Mouse (Mus musculus): ENCODE data around the gene Gm12845.
"Not testable (repeated sequence)": the region's sequence is repeated elsewhere in the genome, so short reads cannot be mapped to it uniquely, and the experiment has no call there.

Gene Gm12845

GRCm38 (mm10) chr4:117724112-117724511 is at the start of gene Gm12845:
TSS of gene Gm12845 (plus strand) at chr4:117724412.
- DNase-seq (ENCODE audit: low spot score), result no peak

- peak; percentile 23 for DNase-seq (ENCODE audit: low spot score)
Observed at GRCm38 (mm10) chr4:117676903-117677302, 47.3 kb upstream of the Gm12845 start.

- no peak for DNase-seq (ENCODE audit: low spot score)
Observed at GRCm38 (mm10) chr4:117680963-117681362, 43.2 kb upstream of the Gm12845 start.

- DNase-seq (ENCODE audit: low spot score), result peak; percentile 58
Observed at GRCm38 (mm10) chr4:117681931-117682461, 42.2 kb upstream of the Gm12845 start, which contains the start of gene Dmap1. TSS of gene Dmap1 (minus strand) at chr4:117682273.

- DNase-seq (ENCODE audit: low spot score), result no peak
Observed at GRCm38 (mm10) chr4:117682463-117682862, 41.7 kb upstream of the Gm12845 start.

GRCm38 (mm10) chr4:117683048-117683768 is 41.0 kb upstream of the Gm12845 start:
- DNase-seq (ENCODE audit: low spot score), result no peak

- DNase-seq (ENCODE audit: low spot score), result no peak
Observed at GRCm38 (mm10) chr4:117686354-117686753, 37.9 kb upstream of the Gm12845 start.

GRCm38 (mm10) chr4:117705361-117705760 is 18.9 kb upstream of the Gm12845 start:
- no peak for DNase-seq (ENCODE audit: low spot score)

GRCm38 (mm10) chr4:117708780-117709550 is 15.2 kb upstream of the Gm12845 start:
- no peak for DNase-seq (ENCODE audit: low spot score)

- DNase-seq (ENCODE audit: low spot score), result no peak
Observed at GRCm38 (mm10) chr4:117712314-117712713, 11.9 kb upstream of the Gm12845 start.

- DNase-seq (ENCODE audit: low spot score), result no peak
Observed at GRCm38 (mm10) chr4:117713303-117714098, 10.7 kb upstream of the Gm12845 start.

GRCm38 (mm10) chr4:117731926-117732325 is 7.7 kb downstream of the Gm12845 start:
- DNase-seq (ENCODE audit: low spot score), result no peak

- DNase-seq (ENCODE audit: low spot score), result no peak
Observed at GRCm38 (mm10) chr4:117737559-117737958, 13.3 kb downstream of the Gm12845 start.

- not testable (repeated sequence) for DNase-seq (ENCODE audit: low spot score)
Observed at GRCm38 (mm10) chr4:117752469-117752868, 28.3 kb downstream of the Gm12845 start.

- DNase-seq (ENCODE audit: low spot score), result no peak
Observed at GRCm38 (mm10) chr4:117760151-117760550, 35.9 kb downstream of the Gm12845 start.

- DNase-seq (ENCODE audit: low spot score), result no peak
Observed at GRCm38 (mm10) chr4:117765416-117765815, 41.2 kb downstream of the Gm12845 start, which contains the start of gene Klf17. TSS of gene Klf17 (minus strand) at chr4:117765648.

- DNase-seq (ENCODE audit: low spot score), result peak; percentile 19
Observed at GRCm38 (mm10) chr4:117770935-117771334, 46.7 kb downstream of the Gm12845 start.

GRCm38 (mm10) chr4:117772960-117773359 is 48.7 kb downstream of the Gm12845 start:
- no peak for DNase-seq (ENCODE audit: low spot score)
